Mouse (Mus musculus) kidney, postnatal 0 days (tissue): ENCODE results near the gene Ybx1. TPM values are rescaled to one million over a fixed set of nuclear protein-coding genes. Genes with fewer than 3 reads are reported as not detected.

Experiments used
- ATAC-seq: fragments of 200-750 bp; cut with Nextera tagmentation; replicated peaks from 2 replicates; pipeline ENCODE4 v1.8.0; 2017; ENCODE audit warnings: low read depth, moderate number of reproducible peaks, moderate TSS enrichment, moderate library complexity; ENCODE audit not compliant: low FRiP score
- DNase-seq: peaks from one replicate; pipeline ENCODE4 v3.0.0-alpha.2; 2016; ENCODE audit warnings: low spot score
- H3K27ac ChIP-seq: fragments of 300-500 bp; sonication (generic); 2 replicates; pipeline ENCODE4 v1.5.1; 2014; ENCODE audit warnings: mild to moderate bottlenecking
- H3K27me3 ChIP-seq: fragments of 300-500 bp; sonication (generic); 2 replicates; pipeline ENCODE4 v1.6.1; 2014; ENCODE audit warnings: low read length, mixed read lengths; ENCODE audit not compliant: insufficient read depth
- H3K36me3 ChIP-seq: fragments of 300-500 bp; sonication (generic); 2 replicates; pipeline ENCODE4 v1.6.1; 2014; ENCODE audit warnings: low read length, mixed read lengths; ENCODE audit not compliant: insufficient read depth
- H3K4me1 ChIP-seq: fragments of 300-500 bp; sonication (generic); replicated peaks from 2 replicates; pipeline ENCODE4 v1.6.1; 2014; ENCODE audit warnings: antibody characterized with exemption, low read length, mixed read lengths; ENCODE audit not compliant: insufficient read depth
- H3K4me2 ChIP-seq: fragments of 300-500 bp; sonication (generic); 2 replicates; pipeline ENCODE4 v1.6.1; 2014; ENCODE audit warnings: mild to moderate bottlenecking, low read length, moderate library complexity, mixed read lengths
- H3K4me3 ChIP-seq: fragments of 300-500 bp; sonication (generic); replicated peaks from 2 replicates; pipeline ENCODE4 v1.5.1; 2014; ENCODE audit warnings: low read depth, low read length
- H3K9ac ChIP-seq: fragments of 300-500 bp; sonication (generic); 2 replicates; pipeline ENCODE4 v1.6.1; 2014; ENCODE audit warnings: low read depth, low read length
- H3K9me3 ChIP-seq: fragments of 300-500 bp; sonication (generic); replicated peaks from 2 replicates; pipeline ENCODE4 v1.6.1; 2016; ENCODE audit warnings: low read length, inconsistent platforms, mixed read lengths
- CTCF ChIP-seq: IDR thresholded peaks from 2 replicates; pipeline ENCODE4 v1.5.1; 2016; ENCODE audit warnings: antibody characterized with exemption, low read depth, mild to moderate bottlenecking, moderate library complexity
- WGBS: fragments of 180-500 bp; shearing (Covaris S2); extraction: QIAGEN DNeasy Blood & Tissue Kit; methylation state at CpG from one replicate; pipeline ENCODE4 v1.1.7; 2014; 5-methylcytosine and 5-hydroxymethylcytosine counted together
- polyA plus RNA-seq: library from polyadenylated mRNA; unstranded; fragments of >200 nt; fragmentation: Nextera tagmentation; extraction: Ambion mirVana; gene quantifications from 2 replicates; pipeline ENCODE4 v1.2.1, GENCODE M21; 2015

Ybx1 gene
- polyA plus RNA-seq, 1 experiment from 2014 or later, result 676 TPM

GRCm38 (mm10) chr4:119313756-119314155 is 19.4 kb upstream of the Ybx1 start:
- no peak overlapping the region for H3K27ac ChIP-seq
- no peaks in the 10 kb centered on the region for H3K4me1 ChIP-seq
- H3K9ac ChIP-seq, result no peak overlapping the region
- TF ChIP-seq CTCF, result no peak
- H3K4me2 ChIP-seq, result no peak overlapping the region
- H3K36me3 ChIP-seq, result peaks cover 40% of the 10 kb centered on the region
- ATAC-seq (no peak), DNase-seq (no peak)
- 81% methylated on average over 1 of the region's 1 CpGs for WGBS
- no peak overlapping the region for H3K4me3 ChIP-seq
- no peaks in the 10 kb centered on the region for H3K9me3 ChIP-seq
- no peaks in the 10 kb centered on the region for H3K27me3 ChIP-seq

DNA sequence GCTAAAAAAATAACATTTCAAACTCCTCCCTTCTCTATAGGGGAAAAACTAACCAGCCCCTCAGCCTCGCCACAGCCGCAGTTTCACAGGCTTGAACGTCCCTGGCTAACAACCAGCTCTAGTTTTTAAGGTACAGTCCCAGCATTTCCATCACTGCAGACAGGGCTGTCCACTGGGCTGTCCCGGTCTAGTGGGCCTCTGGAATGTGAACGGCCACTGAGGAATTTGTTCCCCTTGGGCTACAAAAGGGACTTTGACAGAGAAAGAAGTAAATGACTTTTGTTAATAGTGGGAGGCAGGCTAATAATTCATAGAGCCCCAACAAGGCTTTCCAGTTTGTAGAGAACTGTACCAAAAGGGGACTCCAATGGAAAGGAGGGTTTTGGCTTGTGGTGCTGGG is 11.0 kb upstream of the Ybx1 start:
- no peaks in the 10 kb centered on the region for H3K9me3 ChIP-seq
- DNase-seq (peak; percentile 54), ATAC-seq (peak; percentile 82; the same call in 1 of the 2 replicates)
- no peaks in the 10 kb centered on the region; the same call in 1 of the 2 replicates for H3K4me1 ChIP-seq
- 38% methylated on average over 5 of the region's 5 CpGs for WGBS
- H3K36me3 ChIP-seq, result peaks cover 12% of the 10 kb centered on the region; the same call in 1 of the 2 replicates
- peak overlapping the region; percentile 72 for H3K27ac ChIP-seq
- no peak overlapping the region for H3K9ac ChIP-seq
- no peak overlapping the region for H3K4me3 ChIP-seq
- no peak overlapping the region for H3K4me2 ChIP-seq
- no peak for TF ChIP-seq CTCF
- H3K27me3 ChIP-seq, result no peaks in the 10 kb centered on the region

- Histone ChIP-seq H3K4me1 (no peaks in the 10 kb centered on the region; the same call in 1 of the 2 replicates), H3K4me3 (no peak overlapping the region), H3K36me3 (0 out of 2 replicates have a peak, but pooled peaks cover 6% of the 10 kb centered on the region), H3K27me3 (no peaks in the 10 kb centered on the region), H3K4me2 (no peak overlapping the region), H3K27ac (no peak overlapping the region), H3K9ac (no peak overlapping the region), H3K9me3 (no peaks in the 10 kb centered on the region)
- DNase-seq, result no peak
- whole genome bisulfite sequencing, result 92% methylated on average over 8 of the region's 8 CpGs
- TF ChIP-seq CTCF, result no peak
- no peak for ATAC-seq
Observed at GRCm38 (mm10) chr4:119303291-119303690, 8.9 kb upstream of the Ybx1 start.

GRCm38 (mm10) chr4:119301777-119302176 is 7.4 kb upstream of the Ybx1 start:
- WGBS, result 78% methylated on average over 3 of the region's 3 CpGs
- H3K4me3 ChIP-seq, result no peak overlapping the region
- no peaks in the 10 kb centered on the region; the same call in 1 of the 2 replicates for H3K4me1 ChIP-seq
- TF ChIP-seq CTCF, result no peak
- DNase-seq, result no peak
- no peaks in the 10 kb centered on the region for H3K9me3 ChIP-seq
- 0 out of 2 replicates have a peak, but pooled peaks cover 3% of the 10 kb centered on the region for H3K36me3 ChIP-seq
- H3K9ac ChIP-seq, result no peak overlapping the region
- ATAC-seq, result no peak
- H3K4me2 ChIP-seq, result no peak overlapping the region
- no peaks in the 10 kb centered on the region for H3K27me3 ChIP-seq
- no peak overlapping the region for H3K27ac ChIP-seq

DNA sequence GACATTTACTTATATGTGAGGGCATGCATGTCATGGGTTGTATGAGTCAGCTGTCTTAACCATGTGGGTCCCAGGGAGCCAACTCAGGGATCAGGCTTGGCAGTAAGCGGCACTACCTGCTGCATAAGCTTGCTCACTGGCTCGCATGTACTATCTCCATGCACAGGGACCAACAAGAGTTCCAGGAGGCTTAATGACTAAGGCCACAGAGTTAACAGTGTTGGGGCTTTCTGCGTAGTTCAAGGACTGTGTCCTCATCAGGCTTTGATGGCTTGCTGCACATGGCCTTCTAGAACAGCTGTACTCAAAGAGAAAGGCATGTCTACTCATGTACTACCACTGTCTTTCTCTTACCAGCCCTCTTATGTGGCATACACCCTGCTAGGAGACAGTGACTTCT is 6.4 kb upstream of the Ybx1 start:
- H3K4me3 ChIP-seq, result no peak overlapping the region
- no peak overlapping the region for H3K9ac ChIP-seq
- WGBS, result 87% methylated on average over 3 of the region's 3 CpGs
- ATAC-seq, result no peak
- H3K4me2 ChIP-seq, result no peak overlapping the region
- no peaks in the 10 kb centered on the region for H3K9me3 ChIP-seq
- H3K27me3 ChIP-seq, result no peaks in the 10 kb centered on the region
- H3K36me3 ChIP-seq, result no peaks in the 10 kb centered on the region
- no peak overlapping the region for H3K27ac ChIP-seq
- H3K4me1 ChIP-seq, result no peaks in the 10 kb centered on the region; the same call in 1 of the 2 replicates
- no peak for TF ChIP-seq CTCF
- no peak for DNase-seq

GRCm38 (mm10) chr4:119297361-119297760 is 3.0 kb upstream of the Ybx1 start:
- no peaks in the 10 kb centered on the region for H3K9me3 ChIP-seq
- ATAC-seq (no peak), DNase-seq (no peak)
- no peak for TF ChIP-seq CTCF
- 34% methylated on average over 2 of the region's 2 CpGs for WGBS
- H3K36me3 ChIP-seq, result no peaks in the 10 kb centered on the region
- H3K9ac ChIP-seq, result no peak overlapping the region
- H3K27ac ChIP-seq, result no peak overlapping the region
- 0 out of 2 replicates have a peak, but pooled peaks cover 4% of the 10 kb centered on the region for H3K4me1 ChIP-seq
- no peak overlapping the region for H3K4me3 ChIP-seq
- no peak overlapping the region for H3K4me2 ChIP-seq
- no peaks in the 10 kb centered on the region for H3K27me3 ChIP-seq

DNA sequence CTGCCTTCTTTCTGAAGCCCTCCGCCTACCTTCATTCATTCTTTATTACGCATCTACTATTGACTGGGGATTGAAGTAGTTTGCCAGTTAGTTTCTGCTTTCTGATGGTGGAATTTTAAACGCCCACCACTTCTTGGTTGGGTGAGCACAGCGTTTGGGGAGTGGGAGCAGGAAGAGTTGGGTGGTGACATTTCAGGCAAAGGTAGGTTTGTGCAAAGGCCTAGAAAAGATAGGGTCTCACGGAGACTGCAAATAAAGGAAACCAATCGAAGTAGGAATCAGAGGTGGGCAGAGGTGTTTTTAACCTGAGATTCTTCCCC is 690 bp upstream of the Ybx1 start:
- Histone ChIP-seq H3K36me3 (no peaks in the 10 kb centered on the region), H3K4me1 (0 out of 2 replicates have a peak, but pooled peaks cover 4% of the 10 kb centered on the region), H3K9me3 (no peaks in the 10 kb centered on the region), H3K27ac (peak overlapping the region; percentile 86), H3K9ac (peak overlapping the region; percentile 71), H3K4me3 (peak overlapping the region; percentile 99), H3K4me2 (peak overlapping the region; percentile 60), H3K27me3 (no peaks in the 10 kb centered on the region)
- no peak for TF ChIP-seq CTCF
- DNase-seq (no peak), ATAC-seq (no peak)
- 6% methylated on average over 6 of the region's 6 CpGs for WGBS
